Mouse (Mus musculus) lung, adult 2 months (tissue): ENCODE data around the gene Ttc41. TPM values are rescaled to one million over a fixed set of nuclear protein-coding genes. Genes with fewer than 3 reads are reported as not detected.

Experiments used
- DNase-seq: peaks from one replicate; pipeline ENCODE4 v3.0.0; 2022
- H3K4me1 ChIP-seq: fragments of 200-500 bp; 2 replicates; pipeline ENCODE4 v1.6.1; 2011; ENCODE audit warnings: low read length; ENCODE audit not compliant: control insufficient read depth, insufficient read depth
- H3K4me3 ChIP-seq: fragments of 200-500 bp; replicated peaks from 2 replicates; pipeline ENCODE3; 2011; ENCODE audit warnings: low read depth, mild to moderate bottlenecking, control low read depth, low read length; ENCODE audit errors: extremely low read depth
- CTCF ChIP-seq: fragments of 200-500 bp; IDR thresholded peaks from 2 replicates; pipeline ENCODE4 v1.5.1; 2011; ENCODE audit warnings: mild to moderate bottlenecking, low read length, control low read depth; ENCODE audit not compliant: insufficient read depth
- POLR2A ChIP-seq: fragments of 200-500 bp; IDR thresholded peaks from 2 replicates; pipeline ENCODE4 v1.6.1; 2011; ENCODE audit warnings: low read depth, mild to moderate bottlenecking, control low read depth, low read length, borderline replicate concordance; ENCODE audit errors: extremely low read depth
- WGBS: fragments of 180-500 bp; shearing (Covaris S2); methylation state at CpG from one replicate; pipeline ENCODE4 v1.1.7; 2018; 5-methylcytosine and 5-hydroxymethylcytosine counted together
- polyA plus RNA-seq: library from polyadenylated mRNA; depleted of rRNA; stranded (reverse); fragments of >200 nt; gene quantifications from 2 replicates; pipeline ENCODE4 v1.2.3, GENCODE M21; 2012

Ttc41 gene
- polyA plus RNA-seq, 1 experiment: 1.4 TPM

DNA sequence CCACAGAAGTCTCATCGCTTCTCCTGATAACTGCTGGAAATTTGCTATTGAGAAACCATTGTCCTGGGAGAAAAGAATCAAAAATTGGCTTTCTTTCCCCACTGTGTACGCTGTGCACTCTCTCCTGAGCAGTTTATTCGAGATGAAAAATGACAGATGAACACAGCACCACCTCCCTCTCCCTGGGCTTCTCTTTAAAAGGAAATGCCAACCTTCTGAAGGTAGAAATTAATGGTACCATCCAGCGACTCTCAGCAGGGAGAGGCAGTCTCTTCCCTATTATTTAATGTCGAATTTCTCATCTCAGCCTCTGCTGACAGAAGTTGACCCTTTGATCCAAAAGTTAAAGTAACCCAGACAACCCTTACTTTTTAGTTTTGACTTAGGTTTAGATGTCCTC, 63.6 kb downstream of the Ttc41 start:
- no peaks in the 10 kb centered on the region for H3K4me1 ChIP-seq
- TF ChIP-seq POLR2A (no peak), CTCF (no peak)
- 63% methylated on average over 5 of the region's 5 CpGs for WGBS
- no peak overlapping the region for H3K4me3 ChIP-seq
- no peak for DNase-seq

DNA sequence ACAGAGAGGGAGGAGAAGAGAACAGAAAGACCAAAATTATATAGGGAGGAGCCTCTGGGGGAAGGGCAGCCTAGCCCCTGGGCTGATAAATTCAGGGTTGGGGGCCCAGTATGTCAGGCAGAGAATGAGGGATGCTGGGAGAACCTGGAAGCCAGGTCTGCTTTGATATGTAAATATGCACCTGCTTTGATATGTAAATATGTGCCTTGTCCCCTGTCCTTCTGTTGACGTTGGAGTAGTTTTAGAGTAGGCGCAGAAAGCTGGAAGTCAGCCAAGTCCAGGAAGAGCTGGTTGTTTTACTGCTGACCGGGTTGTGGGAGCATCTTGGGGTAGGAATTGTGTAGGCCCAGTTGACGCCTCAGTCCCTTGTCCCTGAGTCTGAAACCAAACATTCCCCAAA, 64.2 kb downstream of the Ttc41 start:
- TF ChIP-seq POLR2A: no peak
- TF ChIP-seq CTCF: no peak
- Histone ChIP-seq H3K4me3 (no peak overlapping the region), H3K4me1 (no peaks in the 10 kb centered on the region)
- no peak for DNase-seq
- WGBS: 50% methylated on average over 4 of the region's 4 CpGs

DNA sequence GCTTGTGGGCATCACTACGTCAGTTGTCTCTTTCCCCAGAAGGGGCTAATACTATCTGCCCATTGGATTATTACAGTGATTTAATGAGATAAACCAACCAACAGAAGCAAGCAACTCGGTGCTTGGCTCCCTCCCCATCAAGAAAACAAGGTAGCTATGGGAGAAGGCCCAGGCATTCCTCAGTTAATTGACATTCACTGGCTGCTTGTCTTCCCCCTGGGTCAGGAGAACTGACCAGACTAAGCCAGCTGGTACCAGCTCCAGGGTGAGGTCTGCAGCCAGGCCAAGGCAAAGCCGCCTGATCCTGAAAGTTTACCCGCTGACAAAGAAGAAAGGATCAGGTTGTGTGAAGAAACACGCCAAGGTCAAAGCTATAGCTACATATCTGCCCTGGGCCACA, 66.1 kb downstream of the Ttc41 start:
- Histone ChIP-seq H3K4me1 (no peaks in the 10 kb centered on the region), H3K4me3 (no peak overlapping the region)
- TF ChIP-seq POLR2A (no peak), CTCF (no peak)
- WGBS: 83% methylated on average over 5 of the region's 5 CpGs
- DNase-seq: no peak

DNA sequence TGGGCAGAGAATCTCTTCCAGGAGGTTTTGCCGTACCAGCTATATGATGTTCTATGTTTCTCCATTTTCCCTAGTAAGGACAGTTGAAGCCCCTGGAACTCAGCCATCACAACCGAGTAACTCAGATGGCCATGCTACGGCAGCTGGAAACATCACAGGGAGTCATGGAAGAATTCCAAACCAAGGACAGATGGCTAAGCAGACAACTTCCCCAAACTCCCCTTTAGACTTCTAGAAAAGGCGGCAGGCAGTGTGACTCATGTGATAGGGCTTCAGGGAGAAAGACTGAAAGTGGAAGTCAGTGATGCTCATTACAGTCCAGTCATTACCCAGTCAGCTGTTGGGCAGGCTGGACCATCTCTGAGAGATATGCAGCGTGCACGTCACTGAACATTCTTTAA, 66.6 kb downstream of the Ttc41 start:
- H3K4me3 ChIP-seq: no peak overlapping the region
- H3K4me1 ChIP-seq: no peaks in the 10 kb centered on the region
- no peak for TF ChIP-seq POLR2A
- no peak for TF ChIP-seq CTCF
- 50% methylated on average over 6 of the region's 6 CpGs for WGBS
- DNase-seq: no peak

DNA sequence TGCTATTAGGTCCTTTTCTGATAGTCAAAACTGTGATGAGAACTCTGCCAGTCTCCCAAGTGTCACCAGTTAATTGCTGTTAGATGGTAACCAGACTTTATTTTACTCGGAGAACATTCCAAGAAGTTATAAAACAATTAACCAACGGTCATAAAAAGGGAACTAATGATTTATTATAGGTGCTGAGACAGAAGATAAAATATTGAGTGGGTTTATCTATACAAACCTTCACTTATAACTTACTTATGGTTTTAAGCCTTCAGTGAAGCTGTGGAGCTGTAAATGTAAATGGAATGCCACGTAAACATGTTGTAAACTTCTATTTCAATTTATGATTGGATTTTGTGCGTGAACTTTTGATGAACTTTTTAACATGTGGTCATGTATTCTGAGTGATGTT, 67.7 kb downstream of the Ttc41 start:
- H3K4me3 ChIP-seq: no peak overlapping the region
- no peak for DNase-seq
- no peaks in the 10 kb centered on the region for H3K4me1 ChIP-seq
- no peak for TF ChIP-seq POLR2A
- TF ChIP-seq CTCF: no peak
- 56% methylated on average over 4 of the region's 4 CpGs for WGBS

DNA sequence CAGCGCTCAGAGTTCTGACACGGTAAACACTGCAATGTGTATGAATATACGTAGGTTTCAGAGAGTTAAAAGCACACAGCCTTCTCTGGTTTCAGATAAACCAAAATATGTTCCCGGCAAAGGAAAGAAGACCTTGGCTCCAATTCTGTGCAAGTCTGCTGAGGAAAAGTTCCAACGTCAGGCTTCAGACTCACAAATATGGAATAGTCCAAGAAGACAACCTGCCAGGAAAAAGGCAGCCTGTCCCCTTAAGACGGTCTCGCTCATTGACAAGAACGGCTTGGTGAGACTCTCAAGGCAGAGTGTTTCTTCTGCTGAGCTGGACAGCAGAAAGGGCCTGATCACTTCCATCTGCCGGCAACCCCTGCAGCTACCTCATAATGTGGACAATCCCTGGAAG, 70.7 kb downstream of the Ttc41 start:
- Histone ChIP-seq H3K4me3 (no peak overlapping the region), H3K4me1 (peaks cover 3% of the 10 kb centered on the region; the same call in 1 of the 2 replicates)
- WGBS: 63% methylated on average over 9 of the region's 9 CpGs
- no peak for TF ChIP-seq CTCF
- TF ChIP-seq POLR2A: no peak
- DNase-seq: no peak

DNA sequence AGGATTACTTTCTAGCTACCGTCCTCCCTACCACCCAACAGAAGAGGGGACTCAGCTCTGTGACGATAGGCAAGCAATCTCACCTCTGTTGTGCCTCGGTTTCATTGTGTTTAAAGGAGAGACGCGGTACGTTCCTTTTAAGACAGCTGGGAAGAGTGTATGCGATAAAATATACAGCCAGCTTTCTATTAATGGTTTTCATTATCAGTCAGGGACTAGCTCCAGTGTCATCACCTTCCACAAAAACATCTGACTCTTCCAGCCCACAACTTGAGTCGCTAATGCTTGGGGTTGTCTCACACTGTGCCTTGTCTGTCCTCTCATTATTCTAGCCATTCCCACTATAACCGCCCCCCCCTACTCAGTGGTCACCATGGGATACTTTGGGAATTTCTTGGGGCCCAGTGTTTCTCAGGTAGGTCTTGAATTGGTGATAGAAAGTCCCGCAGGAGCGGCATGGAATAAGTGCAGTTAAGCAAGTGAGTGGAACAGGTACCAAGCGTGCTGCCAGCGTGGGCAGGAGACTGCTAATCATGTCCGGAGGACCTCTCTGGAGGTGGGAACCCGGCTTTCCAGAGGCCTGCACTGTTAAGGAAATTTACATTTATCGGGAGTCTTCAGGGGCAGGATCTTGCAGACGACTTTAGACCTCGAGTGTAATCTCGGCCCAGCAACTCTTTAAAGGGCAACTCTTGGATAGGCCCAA, 72.2 kb downstream of the Ttc41 start:
- H3K4me3 ChIP-seq: peak overlapping the region; percentile 94
- WGBS: 53% methylated on average over 19 of the region's 19 CpGs
- peaks cover 5% of the 10 kb centered on the region; the same call in 1 of the 2 replicates for H3K4me1 ChIP-seq
- DNase-seq: no peak
- no peak for TF ChIP-seq CTCF
- no peak for TF ChIP-seq POLR2A

DNA sequence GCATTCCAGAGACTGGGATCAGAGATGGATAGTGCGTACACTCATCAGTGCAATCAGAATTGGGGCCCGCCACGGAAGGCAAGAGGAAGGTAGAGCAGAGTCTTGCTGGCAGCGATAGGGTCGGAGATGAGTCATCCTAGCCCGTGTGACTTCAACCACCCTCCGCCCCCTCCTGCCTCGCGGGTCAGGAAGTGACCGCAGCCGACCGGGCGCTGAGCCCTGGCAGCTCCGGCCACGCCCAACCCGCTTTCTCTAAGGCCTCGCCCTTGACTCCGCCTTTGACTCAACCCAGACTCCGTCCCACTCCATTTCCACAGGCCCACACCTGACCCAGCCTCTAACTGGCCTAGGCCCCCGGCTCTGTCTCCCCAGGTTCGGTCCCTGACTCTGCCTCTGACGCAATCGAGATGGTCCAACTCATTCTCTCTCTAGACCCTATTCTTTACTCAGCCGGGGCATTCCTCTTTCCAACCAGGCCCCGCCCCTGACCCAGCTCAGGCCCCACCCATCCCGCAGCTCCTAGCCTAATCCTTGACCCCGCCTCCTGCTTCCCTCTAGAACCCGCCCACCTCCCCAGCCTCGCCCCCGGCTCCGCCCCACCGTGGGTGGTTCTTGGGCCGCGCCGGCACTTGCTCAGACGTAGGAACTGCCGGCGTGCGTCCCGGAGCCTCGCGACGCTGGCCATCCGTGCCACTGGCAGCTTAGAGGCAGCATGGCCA, 72.9 kb downstream of the Ttc41 start, which contains the start of gene Nt5dc3:
Gene Nt5dc3, plus strand, starts transcription at position 608 of the 719 bp plus-strand sequence.
- TF ChIP-seq POLR2A (peak; percentile 92; the same call in 1 of the 2 replicates), CTCF (no peak)
- Histone ChIP-seq H3K4me1 (peaks cover 5% of the 10 kb centered on the region; the same call in 1 of the 2 replicates), H3K4me3 (peak within 1 kb of the TSS; percentile 94)
- DNase-seq: peak; percentile 98
- under 1% methylated on average over 43 of the region's 44 CpGs for WGBS

DNA sequence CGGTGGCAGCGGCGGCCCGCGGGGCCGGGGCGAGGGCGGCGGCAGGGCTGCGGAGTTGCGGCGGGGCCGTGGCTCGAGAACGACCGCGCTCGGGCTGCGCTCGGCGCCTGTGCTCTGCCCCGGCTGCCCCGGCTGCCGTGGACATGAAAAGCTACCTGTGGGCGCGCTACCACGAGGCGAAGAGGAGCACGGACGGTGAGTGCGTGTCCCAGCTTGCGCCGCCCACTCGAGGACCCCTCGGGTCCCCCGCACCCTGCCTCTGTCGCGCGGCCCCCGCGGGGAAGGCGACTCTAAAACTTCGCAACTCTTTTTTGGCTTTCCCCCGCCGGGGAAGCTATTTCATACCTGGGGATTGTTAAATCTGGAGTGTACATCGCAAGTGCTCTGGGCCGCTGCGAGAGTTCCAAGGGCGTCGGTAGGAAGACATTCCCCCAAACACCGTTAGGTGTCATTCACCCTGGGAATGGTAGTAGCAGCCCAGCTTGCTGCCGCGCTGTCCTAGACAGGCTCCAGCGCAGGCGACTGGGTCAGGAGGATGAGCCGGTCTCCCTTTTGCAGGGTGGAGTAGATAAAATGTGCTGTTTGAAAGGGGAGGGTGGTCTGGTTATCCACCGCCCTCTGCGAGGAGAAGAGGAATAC, 73.6 kb downstream of the Ttc41 start:
- TF ChIP-seq CTCF (no peak), POLR2A (no peak)
- DNase-seq: peak; percentile 44
- WGBS: under 1% methylated on average over 58 of the region's 58 CpGs
- Histone ChIP-seq H3K4me3 (peak overlapping the region; percentile 73), H3K4me1 (peaks cover 7% of the 10 kb centered on the region)

DNA sequence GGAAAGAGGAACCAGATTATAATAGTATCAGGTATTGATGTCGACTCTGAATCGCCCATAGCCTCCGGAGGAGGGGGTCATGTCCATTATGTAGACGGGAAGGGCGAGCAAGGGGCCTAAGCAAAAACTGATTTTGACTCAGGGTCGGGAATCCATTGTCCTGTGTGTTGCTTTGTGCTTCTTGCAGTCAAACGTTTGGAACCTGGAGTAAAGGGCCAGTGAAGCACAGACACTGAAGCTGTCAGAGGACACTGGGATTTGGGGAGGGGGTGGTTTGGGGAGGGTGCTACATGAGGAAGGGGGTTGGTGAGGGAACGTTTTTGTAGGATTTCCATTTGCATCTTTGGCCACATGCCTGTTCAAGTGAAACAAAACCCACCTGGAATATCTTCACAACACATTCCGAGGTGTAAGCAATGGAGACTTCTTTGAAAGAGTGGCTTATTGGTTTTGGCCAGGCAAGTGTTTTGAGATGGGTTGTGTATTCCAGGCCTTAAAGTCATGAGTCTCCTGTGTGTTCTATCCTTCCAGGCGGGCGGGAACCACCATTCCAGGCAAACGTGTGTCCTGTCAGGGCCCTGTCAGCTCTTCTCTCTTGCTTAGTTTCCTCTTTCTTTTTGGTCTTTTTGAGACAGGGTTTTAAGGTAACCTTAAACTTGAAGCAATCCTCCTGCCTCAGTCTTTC, 74.3 kb downstream of the Ttc41 start:
- TF ChIP-seq CTCF (no peak), POLR2A (no peak)
- no peak for DNase-seq
- peaks cover 8% of the 10 kb centered on the region for H3K4me1 ChIP-seq
- 26% methylated on average over 12 of the region's 12 CpGs for WGBS
- peak overlapping the region; percentile 73 for H3K4me3 ChIP-seq
